Mouse (Mus musculus): ENCODE results near the gene Serpinb6b.
"Not testable (repeated sequence)": the region's sequence is repeated elsewhere in the genome, so short reads cannot be mapped to it uniquely, and the experiment has no call there.

Gene Serpinb6b

GRCm38 (mm10) chr13:32964989-32965811, at the start of gene Serpinb6b:
Gene Serpinb6b (plus strand): TSS chr13:32965209.
- DNase-seq: peak; percentile 47

DNA sequence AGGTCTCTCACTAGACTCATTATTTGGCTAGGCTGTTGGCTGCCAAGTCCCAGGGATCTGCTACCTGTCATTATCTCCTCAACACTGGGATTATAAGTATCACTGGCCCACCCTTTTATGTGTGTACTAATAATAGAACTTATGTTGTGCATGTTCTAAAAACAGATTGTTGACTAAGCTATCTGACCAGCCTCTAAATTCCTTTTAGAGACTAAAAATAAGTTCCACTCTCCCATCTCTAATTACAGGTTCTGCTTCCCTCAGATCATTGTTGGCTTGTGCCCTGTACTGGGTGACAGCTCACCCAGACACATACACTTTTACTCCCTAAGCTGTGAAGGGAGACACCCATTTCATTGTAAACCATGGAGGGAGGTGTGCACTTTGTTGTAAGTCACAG, 42.4 kb upstream of the Serpinb6b start:
- no peak for DNase-seq

DNA sequence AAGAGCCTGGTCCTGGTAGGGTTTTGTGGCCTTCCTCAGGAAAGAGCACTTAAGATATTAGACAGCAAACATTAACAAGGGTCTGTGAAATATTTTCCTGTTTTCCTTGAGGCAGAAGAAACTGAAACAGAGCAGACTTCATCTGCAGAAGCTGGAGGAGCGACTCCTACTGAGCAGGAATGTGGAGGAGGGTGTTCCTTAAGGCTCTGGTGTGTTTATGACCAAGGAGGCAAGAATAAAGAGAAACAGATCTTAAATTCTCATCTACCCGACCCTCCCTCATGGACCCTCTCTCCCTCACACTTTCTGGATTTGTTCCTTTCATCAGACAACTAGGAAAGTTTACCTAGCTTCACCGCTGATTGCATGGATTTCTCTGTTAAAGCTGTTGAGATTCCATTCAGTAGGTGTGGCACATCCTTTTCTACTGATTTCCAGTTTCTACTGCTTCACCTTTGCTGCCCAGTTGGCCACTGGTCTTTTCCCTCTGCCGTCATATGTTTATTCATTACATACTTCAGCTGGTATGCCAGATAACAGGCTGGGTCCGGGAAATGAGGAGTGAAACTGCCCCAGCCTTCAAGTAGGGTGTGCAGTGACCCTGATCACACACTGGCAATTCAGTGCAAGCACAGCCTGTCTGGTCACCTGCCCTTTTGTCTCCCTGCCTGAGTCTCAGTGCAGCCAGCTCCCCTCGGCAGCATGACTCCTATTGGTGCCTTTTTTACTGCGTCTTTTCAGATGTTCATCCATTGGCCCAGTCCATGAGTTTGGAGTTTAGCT, 40.2 kb upstream of the Serpinb6b start:
- peak; percentile 62 for DNase-seq

- DNase-seq: no peak
Measured at GRCm38 (mm10) chr13:32926661-32927060, 38.3 kb upstream of the Serpinb6b start.

DNA sequence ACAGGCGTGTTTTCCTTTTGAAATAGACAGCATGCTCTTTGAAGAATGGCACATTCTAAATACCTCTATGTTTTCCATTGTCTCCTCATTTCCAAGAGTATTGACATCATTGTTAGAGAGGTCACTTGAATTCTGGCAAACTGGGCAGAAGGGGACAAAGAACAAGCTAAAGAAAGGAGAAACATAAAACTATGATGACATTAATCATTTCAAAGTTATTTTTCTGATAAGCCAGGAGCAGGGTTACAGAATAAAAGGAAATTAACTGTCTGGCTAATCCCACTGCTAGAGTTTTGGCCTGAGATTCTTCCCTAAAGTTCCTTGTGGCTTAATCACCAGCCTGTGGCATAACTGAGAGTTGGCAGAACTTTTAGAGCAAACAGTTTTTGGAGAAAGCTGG, 37.8 kb upstream of the Serpinb6b start:
- no peak for DNase-seq

DNA sequence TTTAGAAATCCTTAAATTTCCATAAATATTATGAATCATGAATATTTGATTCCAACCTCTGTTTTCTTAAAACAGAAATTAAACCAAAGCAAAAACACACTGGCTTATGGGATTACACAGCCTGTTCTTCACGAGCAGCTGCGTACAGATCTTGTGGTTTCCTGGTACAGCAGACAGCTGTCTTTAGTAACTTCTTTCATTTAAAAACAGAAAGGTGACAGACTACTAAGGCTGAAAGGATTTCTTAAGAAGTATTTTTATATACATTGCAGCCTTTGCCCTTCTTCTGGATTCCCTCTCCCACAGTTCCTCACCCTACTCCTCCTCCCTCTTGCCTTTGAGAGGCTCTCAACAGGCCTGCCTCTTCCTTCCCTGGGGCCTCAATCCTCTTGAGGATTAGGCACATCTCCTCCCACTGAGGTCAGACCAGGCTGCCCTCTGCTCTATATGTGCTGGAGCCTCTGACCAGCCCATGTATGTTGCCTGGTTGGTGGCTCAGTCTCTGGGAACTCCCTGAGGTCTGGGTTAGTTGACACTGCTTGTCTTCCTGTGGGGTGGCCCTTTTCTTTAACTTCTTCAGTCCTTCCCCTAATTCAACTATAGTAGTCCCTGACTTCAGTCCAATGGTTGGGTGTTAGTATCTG, 35.8 kb upstream of the Serpinb6b start:
- no peak for DNase-seq

GRCm38 (mm10) chr13:32934706-32935381, 30.2 kb upstream of the Serpinb6b start:
- DNase-seq: no peak

DNA sequence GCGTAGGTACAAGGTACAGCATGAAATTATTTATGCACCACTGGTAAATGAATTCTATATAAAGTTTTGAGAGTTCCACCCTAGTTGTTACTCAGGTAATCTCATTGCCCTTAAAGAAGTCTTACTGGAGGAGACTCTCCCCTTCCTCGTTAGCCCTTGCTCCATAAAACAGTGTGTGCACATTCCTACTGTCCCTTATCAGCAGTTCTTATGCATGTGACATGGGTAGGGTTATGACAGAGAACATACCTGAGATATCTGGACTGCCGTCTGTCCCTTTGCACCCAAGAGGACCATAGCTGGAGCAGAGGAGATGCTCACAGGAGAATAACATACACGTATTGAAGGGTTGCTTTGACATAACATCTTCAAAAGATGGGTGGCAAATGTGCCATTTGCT, 26.7 kb upstream of the Serpinb6b start:
- DNase-seq: not testable (repeated sequence)

DNA sequence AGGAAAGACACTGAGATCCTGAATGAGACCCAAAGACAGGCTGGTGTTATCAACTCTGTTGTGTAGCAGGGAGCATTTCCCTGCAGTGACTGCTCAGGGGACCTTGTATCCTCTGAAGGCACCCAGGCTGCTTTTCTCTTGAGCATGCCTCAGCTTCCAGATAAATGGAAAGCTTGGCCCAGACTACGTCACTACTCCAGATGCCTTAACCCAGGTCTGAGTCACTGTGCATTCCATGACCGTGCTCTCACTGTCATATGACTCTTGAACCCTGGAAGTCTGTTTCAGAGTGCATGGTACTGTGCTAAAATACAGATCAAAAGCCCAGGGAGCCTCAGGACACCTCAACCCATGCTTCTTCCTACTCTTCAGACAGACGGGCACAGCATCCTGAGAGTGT, 25.8 kb upstream of the Serpinb6b start:
- DNase-seq: not testable (repeated sequence)

- DNase-seq: no peak
Measured at GRCm38 (mm10) chr13:32956537-32956936, 8.5 kb upstream of the Serpinb6b start.

GRCm38 (mm10) chr13:32957917-32958316, 7.1 kb upstream of the Serpinb6b start:
- peak; percentile 14 for DNase-seq

DNA sequence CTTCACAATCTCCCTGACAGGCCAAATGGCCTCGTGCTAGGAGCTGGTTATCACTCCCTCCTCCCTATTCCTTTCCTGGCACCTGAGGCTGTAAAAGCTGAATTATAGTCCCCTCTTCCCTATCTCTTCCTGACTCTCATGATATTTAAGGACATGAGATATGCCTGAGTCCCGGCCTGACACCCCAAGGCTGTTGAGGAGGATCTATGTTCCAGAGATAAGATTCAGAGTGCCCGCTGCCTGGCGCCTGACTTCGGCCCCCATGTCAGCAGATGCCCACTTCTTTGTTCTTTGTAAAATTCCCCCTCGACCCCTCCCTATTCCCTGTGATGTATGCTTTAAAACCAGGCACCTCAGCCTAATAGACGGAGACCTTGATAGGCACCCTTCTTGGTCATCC, 6.5 kb upstream of the Serpinb6b start:
- DNase-seq: not testable (repeated sequence)

DNA sequence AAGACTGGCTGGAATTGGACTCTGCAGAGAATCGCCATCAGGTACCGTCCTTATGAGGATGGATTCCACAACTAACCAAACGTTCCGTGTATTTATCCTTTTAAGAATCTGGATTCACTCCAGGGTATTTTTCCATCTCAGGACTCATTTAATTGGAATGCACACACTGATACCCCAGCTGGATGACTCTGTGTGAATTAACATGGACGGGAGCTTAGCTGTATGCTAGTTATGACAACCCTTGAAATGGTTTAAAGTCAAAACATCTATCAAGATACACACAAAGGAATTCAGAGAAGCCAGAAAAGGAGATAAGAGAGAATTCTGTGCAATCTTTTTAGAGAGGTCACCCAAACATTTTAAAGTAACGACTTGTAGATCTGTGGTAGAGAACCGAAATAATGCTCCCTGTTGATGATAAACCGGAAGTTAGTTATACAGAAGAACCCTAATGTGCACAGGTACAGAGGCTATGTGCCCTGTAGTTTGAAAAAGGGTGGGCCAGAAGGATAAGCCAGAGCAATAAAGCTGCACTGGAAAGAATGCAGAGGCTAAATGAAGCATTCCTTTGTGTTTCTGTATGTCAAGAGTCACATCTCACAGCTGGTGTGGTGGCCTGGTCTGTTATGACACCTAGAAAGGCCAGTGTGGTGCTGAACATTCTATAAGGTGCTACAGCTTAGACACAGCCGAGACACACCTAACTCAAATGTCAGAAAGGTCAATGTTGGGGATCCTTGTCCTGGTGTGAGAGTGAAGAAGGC, 837 bp upstream of the Serpinb6b start:
- no peak for DNase-seq

GRCm38 (mm10) chr13:32966116-32966515, 1.1 kb downstream of the Serpinb6b start:
- DNase-seq: no peak

DNA sequence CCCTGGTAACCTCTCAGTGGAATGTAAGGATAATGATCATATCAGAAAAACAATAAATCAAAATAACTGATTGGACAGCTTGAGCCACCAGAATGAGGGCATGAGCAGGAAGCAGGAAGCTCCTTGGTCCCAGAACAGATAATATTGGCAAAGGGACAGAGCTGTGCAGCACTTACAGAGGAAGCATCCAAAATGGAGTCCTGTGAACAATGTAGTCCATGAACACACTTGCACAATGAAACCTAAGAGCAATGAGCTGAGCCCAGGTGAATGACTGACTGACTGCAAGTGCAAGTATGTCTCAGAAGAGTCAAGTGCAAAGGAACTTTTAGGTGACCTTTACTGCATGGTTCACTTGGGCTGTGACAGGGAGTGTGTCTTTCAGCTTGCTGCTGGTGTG, 2.2 kb downstream of the Serpinb6b start:
- no peak for DNase-seq

- no peak for DNase-seq
Measured at GRCm38 (mm10) chr13:32968353-32968984, 3.5 kb downstream of the Serpinb6b start.

GRCm38 (mm10) chr13:32968996-32969640, 4.1 kb downstream of the Serpinb6b start:
- no peak for DNase-seq

DNA sequence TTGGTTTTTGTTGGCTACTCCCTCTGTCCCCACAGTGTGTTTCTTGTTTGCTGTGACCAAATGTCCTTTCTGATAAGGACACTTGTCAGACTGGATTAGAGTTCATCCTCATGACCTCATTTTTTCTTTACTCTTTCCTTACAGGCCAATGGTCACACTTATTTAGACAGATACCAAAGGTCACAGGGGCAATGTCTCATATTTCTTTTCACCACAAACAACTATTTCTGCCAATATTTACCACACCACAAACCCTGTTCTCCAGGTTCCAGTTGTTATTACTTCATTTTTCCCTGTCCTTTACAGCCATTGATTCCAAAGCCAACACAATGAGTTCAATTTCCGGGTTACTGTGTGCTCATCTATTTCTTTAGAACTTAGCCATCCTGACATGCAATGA, 4.6 kb downstream of the Serpinb6b start:
- peak; percentile 30 for DNase-seq

GRCm38 (mm10) chr13:32970776-32971175, 5.8 kb downstream of the Serpinb6b start:
- no peak for DNase-seq

- no peak for DNase-seq
Measured at GRCm38 (mm10) chr13:32974268-32974667, 9.3 kb downstream of the Serpinb6b start.

DNA sequence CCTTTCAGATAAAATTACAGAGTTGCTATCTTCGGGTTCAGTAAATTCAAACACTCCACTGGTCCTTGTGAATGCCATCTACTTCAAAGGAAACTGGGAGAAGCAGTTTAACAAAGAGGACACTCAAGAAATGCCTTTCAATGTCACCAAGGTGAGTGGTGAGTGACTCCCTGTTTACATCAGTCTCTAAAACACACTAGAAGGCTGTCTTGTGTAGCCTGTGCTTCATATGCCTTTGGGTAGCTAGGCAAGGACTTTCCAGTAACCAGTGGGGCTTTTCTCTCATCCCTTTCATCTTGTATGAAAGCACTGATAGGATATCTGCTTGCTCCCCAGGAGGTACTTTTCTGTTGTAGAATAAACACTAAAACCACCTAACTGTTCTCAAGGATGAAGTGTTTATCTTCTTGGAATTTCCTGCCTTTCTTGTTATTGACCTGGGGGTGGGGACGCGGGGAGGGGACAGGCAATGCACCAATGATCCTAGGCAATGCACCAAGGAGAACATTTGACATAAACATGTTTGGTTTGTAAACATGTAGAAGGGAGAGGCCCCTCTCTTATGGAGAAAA, 10.0 kb downstream of the Serpinb6b start:
- DNase-seq: no peak
